24 mouse cellular contexts compared by ENCODE assay signal in genomic region chr2:75632721-75633181, GRCm38 (mm10). TPM values are rescaled to one million over a fixed set of nuclear protein-coding genes. Genes with fewer than 3 reads are reported as not detected.
A peak's percentile ranks its signal among the peaks of the same experiment; 100 is the strongest.
DNase-seq lines count a peak whose midpoint lies in the region; ATAC-seq and TF ChIP-seq lines count a peak whose summit lies in the region.
"Had no signal": no experiment of that assay in that cellular context is flagged by ENCODE, and none has a peak within 500 bp of the region (broad histone marks: within the 10 kb centered on the region; RNA-seq: fewer than 3 reads in every experiment).

No protein-coding gene starts in this region.

- peak overlapping the region; percentile 50 for H3K9ac ChIP-seq in ES-E14 (ENCODE audit: insufficient read depth, low read depth, low read length, poor library complexity, severe bottlenecking)
- H3K9ac ChIP-seq in liver, embryonic 16.5 days (ENCODE audit: low read depth, low read length) = no peak overlapping the region
- no peak overlapping the region for H3K9ac ChIP-seq in midbrain, embryonic 11.5 days (ENCODE audit: low read length)
- H3K9ac ChIP-seq: embryonic facial prominence, embryonic 13.5 days; hindbrain, embryonic 12.5 days; midbrain, embryonic 12.5 days had no signal

- no peak overlapping the region for H3K4me2 ChIP-seq in liver, embryonic 16.5 days (ENCODE audit: low read depth, low read length)
- no peak overlapping the region for H3K4me2 ChIP-seq in midbrain, embryonic 11.5 days
- H3K4me2 ChIP-seq: embryonic facial prominence, embryonic 13.5 days; heart, embryonic 11.5 days; hindbrain, embryonic 12.5 days; midbrain, embryonic 12.5 days had no signal

- in situ Hi-C loops in ES-E14 (cut with MboI; ENCODE audit: low sequenced_read_pairs in 2 of 2, unreplicated experiment in 2 of 2) = no loop called here

- peak overlapping the region; percentile 84 for H3K27ac ChIP-seq in kidney, adult 2 months (ENCODE audit: insufficient read depth, low read depth, low read length)
- H3K27ac ChIP-seq in ES-E14 (ENCODE audit: insufficient read depth, low read depth, low read length, poor library complexity, severe bottlenecking) = peak overlapping the region; percentile 95
- no peak overlapping the region for H3K27ac ChIP-seq in liver, embryonic 16.5 days (ENCODE audit: low read length)
- H3K27ac ChIP-seq in midbrain, embryonic 11.5 days (ENCODE audit: low read depth, low read length) = no peak overlapping the region
- H3K27ac ChIP-seq: embryonic facial prominence, embryonic 13.5 days; hindbrain, embryonic 12.5 days; midbrain, embryonic 12.5 days had no signal

- peaks cover 10% of the 10 kb centered on the region for H3K4me1 ChIP-seq in kidney, adult 2 months (ENCODE audit: control insufficient read depth, insufficient read depth, low read length)
- no peaks in the 10 kb centered on the region for H3K4me1 ChIP-seq in lung, adult 2 months (ENCODE audit: control insufficient read depth, insufficient read depth, low read length)
- peaks cover 7 to 12% of the 10 kb centered on the region in 2 experiments for H3K4me1 ChIP-seq in ES-E14 (ENCODE audit: control insufficient read depth in 2 of 2, insufficient read depth in 2 of 2, low read length in 2 of 2, poor library complexity in 1 of 2)
- H3K4me1 ChIP-seq in liver, embryonic 16.5 days (ENCODE audit: control insufficient read depth, low read depth, low read length) = peaks cover under 1% of the 10 kb centered on the region
- no peaks in the 10 kb centered on the region for H3K4me1 ChIP-seq in midbrain, embryonic 11.5 days (ENCODE audit: control insufficient read depth, insufficient read depth, low read length)
- H3K4me1 ChIP-seq: hindbrain, embryonic 12.5 days; midbrain, embryonic 12.5 days had no signal

- peak overlapping the region; percentile 37 for H3K4me3 ChIP-seq in kidney, adult 2 months (ENCODE audit: insufficient read depth, low read depth, low read length)
- peak overlapping the region; percentile 8 for H3K4me3 ChIP-seq in lung, adult 2 months (replicated peaks; ENCODE audit: extremely low read depth, low read depth, low read length)
- peak overlapping the region; percentile 40 to 58 for H3K4me3 ChIP-seq in ES-E14 (ENCODE audit: insufficient read depth in 1 of 2, low read depth in 1 of 2, low read length in 2 of 2, poor library complexity in 1 of 2, severe bottlenecking in 1 of 2)
- H3K4me3 ChIP-seq in liver, embryonic 16.5 days (ENCODE audit: low read depth, low read length) = no peak overlapping the region
- no peak overlapping the region for H3K4me3 ChIP-seq in midbrain, embryonic 11.5 days (ENCODE audit: low read depth, low read length)
- H3K4me3 ChIP-seq: embryonic facial prominence, embryonic 13.5 days; hindbrain, embryonic 12.5 days; midbrain, embryonic 12.5 days had no signal

- ATAC-seq in liver, embryonic 16.5 days (ENCODE audit: low read depth) = peak; percentile 51; the same call in 1 of the 2 replicates
- ATAC-seq in midbrain, embryonic 11.5 days (ENCODE audit: low FRiP score) = no peak
- ATAC-seq: forebrain, embryonic 14.5 days; Patski had no signal

- TF ChIP-seq POLR2A in kidney, adult 2 months (IDR thresholded peaks at IDR 0.05; ENCODE audit: low read depth, low read length) = no peak
- TF ChIP-seq POLR2A in lung, adult 2 months (IDR thresholded peaks at IDR 0.05; ENCODE audit: borderline replicate concordance, extremely low read depth, low read depth, low read length) = no peak

- H3K9me3 ChIP-seq in ES-E14 (ENCODE audit: control insufficient read depth, insufficient read depth, low read depth, low read length) = no peaks in the 10 kb centered on the region
- H3K9me3 ChIP-seq in liver, embryonic 16.5 days (replicated peaks; ENCODE audit: control insufficient read depth, low read length) = no peaks in the 10 kb centered on the region
- H3K9me3 ChIP-seq in midbrain, embryonic 11.5 days (ENCODE audit: control insufficient read depth, low read length) = no peaks in the 10 kb centered on the region
- H3K9me3 ChIP-seq: embryonic facial prominence, embryonic 13.5 days; hindbrain, embryonic 12.5 days; midbrain, embryonic 12.5 days had no signal

- DNase-seq in kidney, adult 2 months = peak; percentile 66
- DNase-seq in kidney, postnatal 4 days = no peak
- no peak for DNase-seq in lung, adult 2 months
- DNase-seq in lung, postnatal 36 days = no peak
- no peak for DNase-seq in ES-E14 (ENCODE audit: low read depth, low spot score)
- no peak for DNase-seq in right cerebral cortex, postnatal 10 days (ENCODE audit: low spot score in 2 of 2)
- no peak for DNase-seq in midbrain, embryonic 11.5 days (ENCODE audit: low spot score, missing footprints)
- DNase-seq: adrenal gland, postnatal 36 days; B cell, adult 2 months; cerebellum, adult 11-12 months; cerebellum, postnatal 14 days; gastrocnemius, postnatal 14 days; heart, postnatal 14 days; layer of hippocampus, postnatal 36 days; retina, postnatal 1 day; right cerebral cortex, postnatal 4 days; thymus, postnatal 14 days had no signal

- no peaks in the 10 kb centered on the region for H3K36me3 ChIP-seq in kidney, adult 2 months (ENCODE audit: control insufficient read depth, insufficient read depth, low read length)
- no peaks in the 10 kb centered on the region for H3K36me3 ChIP-seq in ES-E14 (ENCODE audit: control insufficient read depth, insufficient read depth, low read length, poor library complexity, severe bottlenecking)
- no peaks in the 10 kb centered on the region for H3K36me3 ChIP-seq in liver, embryonic 16.5 days (ENCODE audit: control insufficient read depth, insufficient read depth)
- H3K36me3 ChIP-seq in midbrain, embryonic 11.5 days (ENCODE audit: control insufficient read depth, insufficient read depth, low read length) = no peaks in the 10 kb centered on the region
- H3K36me3 ChIP-seq: embryonic facial prominence, embryonic 13.5 days; hindbrain, embryonic 12.5 days; midbrain, embryonic 12.5 days had no signal

- H3K27me3 ChIP-seq in kidney, adult 2 months (replicated peaks; ENCODE audit: control insufficient read depth, insufficient read depth, low read length) = no peaks in the 10 kb centered on the region
- no peaks in the 10 kb centered on the region for H3K27me3 ChIP-seq in liver, embryonic 16.5 days (ENCODE audit: control insufficient read depth, insufficient read depth, low read depth, low read length)
- H3K27me3 ChIP-seq in midbrain, embryonic 11.5 days (ENCODE audit: control insufficient read depth, insufficient read depth, low read length) = no peaks in the 10 kb centered on the region
- H3K27me3 ChIP-seq: embryonic facial prominence, embryonic 13.5 days; hindbrain, embryonic 12.5 days; midbrain, embryonic 12.5 days; Patski had no signal

- no peak for TF ChIP-seq CTCF in kidney, adult 2 months (conservative IDR thresholded peaks at IDR 0.05; ENCODE audit: insufficient read depth, insufficient read length, low read depth, low read length)
- TF ChIP-seq CTCF in lung, adult 2 months (IDR thresholded peaks at IDR 0.05; ENCODE audit: insufficient read depth, low read length) = no peak

- WGBS in kidney, adult 2 months = 49% methylated on average over 12 of the region's 12 CpGs
- 76% methylated on average over 12 of the region's 12 CpGs for WGBS in lung, adult 2 months
- 73% methylated on average over 12 of the region's 12 CpGs for WGBS in liver, embryonic 16.5 days (ENCODE audit: insufficient replicate concordance)
- 92% methylated on average over 12 of the region's 12 CpGs for WGBS in midbrain, embryonic 11.5 days

TF ChIP-seq in ES-E14, 5 proteins besides CTCF, POLR2A, EP300 and RAD21:
- TF ChIP-seq MAFK (IDR thresholded peaks at IDR 0.05; ENCODE audit: insufficient read depth, low read depth, low read length) (no peak), CHD2 (IDR thresholded peaks at IDR 0.05; ENCODE audit: low read depth, low read length) (no peak), ZNF384 (IDR thresholded peaks at IDR 0.05; ENCODE audit: low read depth, low read length) (no peak), HCFC1 (IDR thresholded peaks at IDR 0.05; ENCODE audit: borderline replicate concordance, insufficient read depth, low read length) (no peak), ZC3H11A (IDR thresholded peaks at IDR 0.05; ENCODE audit: borderline replicate concordance, low read depth, low read length) (no peak)

RNA-seq across cellular contexts. Expression of gene Hnrnpa3, which starts 26.3 kb away (rescaled TPM):
- 16.2 and 34.0 TPM in 2 replicates for polyA plus RNA-seq in kidney, adult 2 months (2012; rRNA removed)
- polyA plus RNA-seq in lung, adult 2 months (2012; rRNA removed) = 17.5 and 36.0 TPM in 2 replicates
- 101 and 166 TPM in 2 replicates for total RNA-seq in ES-E14 (2012; rRNA removed)
- 94.3 and 105 TPM in 2 replicates for polyA plus RNA-seq in liver, embryonic 16.5 days (2015; fragmentation: Nextera tagmentation; extraction: Ambion mirVana)
- polyA plus RNA-seq in midbrain, embryonic 11.5 days (2014; fragmentation: Nextera tagmentation; extraction: Ambion mirVana) = 310 and 336 TPM in 2 replicates

Comparison
In these comparisons a context has a peak if more than half of its experiments do, and no peak if none do; other contexts are left out.
1. H3K27ac ChIP-seq: peak in kidney, adult 2 months (single experiment) and ES-E14 (single experiment); none in liver, embryonic 16.5 days (single experiment) and midbrain, embryonic 11.5 days (single experiment).
2. H3K4me3 ChIP-seq: peak in kidney, adult 2 months (single experiment), lung, adult 2 months (single experiment) and ES-E14 (2 of 2); none in liver, embryonic 16.5 days (single experiment) and midbrain, embryonic 11.5 days (single experiment).